In the genomic region with DNA sequence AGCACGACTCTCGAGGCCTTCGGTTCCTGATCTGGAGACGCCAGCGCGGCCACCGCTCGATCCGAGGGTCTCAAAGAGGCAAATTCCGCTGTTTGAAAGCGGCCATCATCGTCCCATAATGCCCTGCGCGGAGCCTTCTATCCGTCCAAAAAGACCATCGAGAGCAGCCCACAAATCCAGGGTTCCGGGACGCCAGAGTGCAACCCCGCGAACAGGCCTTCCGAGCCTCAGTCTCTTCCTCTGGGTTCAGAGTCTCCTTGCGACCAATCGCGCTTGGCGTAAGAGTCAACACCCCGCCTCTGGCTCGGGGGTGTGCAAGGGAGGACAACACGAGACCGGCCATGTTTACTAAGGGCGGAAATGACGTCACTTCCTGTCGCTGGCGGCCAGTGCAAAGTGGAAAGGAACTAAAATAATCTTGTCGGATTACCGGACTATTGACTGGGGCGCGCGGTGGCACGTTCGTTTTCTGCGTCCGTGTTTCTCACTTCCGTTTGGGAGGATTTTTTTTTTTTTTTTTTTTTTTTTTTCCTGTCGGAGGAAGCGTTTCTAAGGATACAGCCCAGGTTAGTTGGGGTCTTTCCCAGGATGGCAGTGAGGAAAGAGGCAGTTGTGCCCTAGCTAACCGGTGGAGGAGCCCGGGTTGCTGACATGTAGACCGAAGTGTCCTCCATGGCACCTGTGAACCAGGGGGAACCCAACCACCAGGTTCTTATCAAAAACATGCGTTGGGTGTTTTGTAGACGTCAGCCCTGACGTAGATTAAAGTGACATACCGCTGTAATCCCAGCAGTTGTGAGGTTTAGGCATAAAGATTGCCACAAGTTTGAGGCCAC, we compare ENCODE assay signal across 7 mouse cellular contexts. TPM values are rescaled to one million over a fixed set of nuclear protein-coding genes. Genes with fewer than 3 reads are reported as not detected.
A peak's percentile ranks its signal among the peaks of the same experiment; 100 is the strongest.
DNase-seq lines count a peak whose midpoint lies in the region; ATAC-seq lines count a peak whose summit lies in the region.

A gene (minus strand): TSS at position 364 of the 836 bp plus-strand sequence.
A gene (plus strand): TSS at position 395 of the 836 bp plus-strand sequence.

- H3K4me1 ChIP-seq in intestine, embryonic 16.5 days (ENCODE audit: control insufficient read depth, insufficient read depth, low read length) = peaks cover 7% of the 10 kb centered on the region
- peaks cover 16% of the 10 kb centered on the region for H3K4me1 ChIP-seq in midbrain, embryonic 11.5 days (ENCODE audit: control insufficient read depth, insufficient read depth, low read length)

- under 1% methylated on average over 52 of the region's 52 CpGs for WGBS in intestine, embryonic 16.5 days
- WGBS in midbrain, embryonic 11.5 days = under 1% methylated on average over 52 of the region's 52 CpGs

- no peaks in the 10 kb centered on the region for H3K36me3 ChIP-seq in intestine, embryonic 16.5 days (ENCODE audit: control insufficient read depth, insufficient read depth, low read length)
- H3K36me3 ChIP-seq in midbrain, embryonic 11.5 days (ENCODE audit: control insufficient read depth, insufficient read depth, low read length) = peaks cover 5% of the 10 kb centered on the region; the same call in 1 of the 2 replicates

- peak within 1 kb of the TSS; percentile 87 for H3K4me3 ChIP-seq in intestine, embryonic 16.5 days (ENCODE audit: low read length)
- H3K4me3 ChIP-seq in midbrain, embryonic 11.5 days (ENCODE audit: low read depth, low read length) = peak within 1 kb of the TSS; percentile 92

- peak within 1 kb of the TSS; percentile 92 for H3K9ac ChIP-seq in intestine, embryonic 16.5 days (ENCODE audit: low read depth, low read length)
- H3K9ac ChIP-seq in midbrain, embryonic 11.5 days (ENCODE audit: low read length) = peak within 1 kb of the TSS; percentile 94

- intact Hi-C loops in left cerebral cortex, postnatal 36 days (cut with DNase I) = loop anchor here (1.0 to 5.0 kb wide), 2 partner anchors 43 to 1978 kb away; a partner anchor contains a TSS

- ATAC-seq in intestine, embryonic 16.5 days = peak; percentile 100
- ATAC-seq in midbrain, embryonic 11.5 days (ENCODE audit: low FRiP score) = peak; percentile 99

- H3K27me3 ChIP-seq in intestine, embryonic 16.5 days (replicated peaks; ENCODE audit: control insufficient read depth, insufficient read depth, low read length) = no peaks in the 10 kb centered on the region
- no peaks in the 10 kb centered on the region for H3K27me3 ChIP-seq in midbrain, embryonic 11.5 days (ENCODE audit: control insufficient read depth, insufficient read depth, low read length)

- no peaks in the 10 kb centered on the region for H3K9me3 ChIP-seq in intestine, embryonic 16.5 days (ENCODE audit: control insufficient read depth, low read length)
- H3K9me3 ChIP-seq in midbrain, embryonic 11.5 days (ENCODE audit: control insufficient read depth, low read length) = no peaks in the 10 kb centered on the region

- peak; percentile 99 for DNase-seq in adrenal gland, adult 8-10 months
- peak; percentile 96 for DNase-seq in embryo, embryonic 9.5 days (ENCODE audit: extremely low spot score)
- DNase-seq in gastrocnemius, postnatal 4 days (ENCODE audit: low spot score in 2 of 2) = peak; percentile 92 to 98
- DNase-seq in left cerebral cortex, postnatal 36 days (ENCODE audit: low spot score in 2 of 2) = peak; percentile 98 to 99
- peak; percentile 100 for DNase-seq in midbrain, embryonic 11.5 days (ENCODE audit: low spot score, missing footprints)
- DNase-seq in skeletal muscle tissue, adult 2 months (ENCODE audit: low read depth, low spot score) = peak; percentile 99

- peak within 1 kb of the TSS; percentile 95 for H3K27ac ChIP-seq in intestine, embryonic 16.5 days (ENCODE audit: low read length)
- peak within 1 kb of the TSS; percentile 85 for H3K27ac ChIP-seq in midbrain, embryonic 11.5 days (ENCODE audit: low read depth, low read length)

- peak within 1 kb of the TSS; percentile 77 for H3K4me2 ChIP-seq in intestine, embryonic 16.5 days (ENCODE audit: low read depth, low read length)
- peak within 1 kb of the TSS; percentile 94 for H3K4me2 ChIP-seq in midbrain, embryonic 11.5 days

RNA-seq across cellular contexts. Expression of the first gene that starts in this region (rescaled TPM):
- 10 to 100 TPM; 22.3 to 28.5 (median 25.2) TPM for total RNA-seq in adrenal gland, adult 8-10 months (2022)
- 10 to 100 TPM; 19.4 to 22.5 TPM for total RNA-seq in gastrocnemius, postnatal 4 days (2021)
- polyA plus RNA-seq in intestine, embryonic 16.5 days (2015; fragmentation: Nextera tagmentation; extraction: Ambion mirVana) = 19.9 and 21.2 TPM in 2 replicates
- 10 to 100 TPM; 29.8 to 30.6 TPM for total RNA-seq in left cerebral cortex, postnatal 36 days (2021)
- polyA plus RNA-seq in midbrain, embryonic 11.5 days (2014; fragmentation: Nextera tagmentation; extraction: Ambion mirVana) = 18.7 and 22.0 TPM in 2 replicates

RNA-seq across cellular contexts. Expression of the second gene that starts in this region (rescaled TPM):
- total RNA-seq in adrenal gland, adult 8-10 months (2022) = 10 to 100 TPM; 10.3 to 12.7 (median 11.9) TPM
- total RNA-seq in gastrocnemius, postnatal 4 days (2021) = 1 to 10 TPM; 7.7 to 9.2 TPM
- polyA plus RNA-seq in intestine, embryonic 16.5 days (2015; fragmentation: Nextera tagmentation; extraction: Ambion mirVana) = 21.4 and 22.4 TPM in 2 replicates
- total RNA-seq in left cerebral cortex, postnatal 36 days (2021) = 10 to 100 TPM; 14.0 to 16.6 TPM
- polyA plus RNA-seq in midbrain, embryonic 11.5 days (2014; fragmentation: Nextera tagmentation; extraction: Ambion mirVana) = 28.2 and 31.4 TPM in 2 replicates

Comparison
In these comparisons a context has a peak if more than half of its experiments do, and no peak if none do; other contexts are left out.
1. Peak in every context shown above with its lines: DNase-seq, ATAC-seq, H3K4me3 ChIP-seq and H3K27ac ChIP-seq.